8 mouse cellular contexts compared by ENCODE assay signal in genomic region chr7:16474445-16474844, GRCm38 (mm10). TPM values are rescaled to one million over a fixed set of nuclear protein-coding genes. Genes with fewer than 3 reads are reported as not detected.
DNase-seq lines count a peak whose midpoint lies in the region; ATAC-seq and TF ChIP-seq lines count a peak whose summit lies in the region.

No protein-coding gene starts in this region.

- H3K36me3 ChIP-seq in kidney, postnatal 0 days (ENCODE audit: insufficient read depth, low read length), result no peaks in the 10 kb centered on the region
- no peaks in the 10 kb centered on the region for H3K36me3 ChIP-seq in embryonic facial prominence, embryonic 14.5 days (ENCODE audit: control insufficient read depth, insufficient read depth, low read length)
- H3K36me3 ChIP-seq in limb, embryonic 11.5 days (ENCODE audit: control insufficient read depth, insufficient read depth, low read length), result no peaks in the 10 kb centered on the region
- no peaks in the 10 kb centered on the region for H3K36me3 ChIP-seq in midbrain, postnatal 0 days (ENCODE audit: insufficient read depth, low read length)

- no peak for ATAC-seq in kidney, postnatal 0 days (replicated peaks; ENCODE audit: low FRiP score, low read depth)
- ATAC-seq in embryonic facial prominence, embryonic 14.5 days (ENCODE audit: low read depth), result no peak
- ATAC-seq in limb, embryonic 11.5 days (ENCODE audit: insufficient number of reproducible peaks, low FRiP score, low TSS enrichment, low read depth), result no peak
- ATAC-seq in midbrain, postnatal 0 days (ENCODE audit: low FRiP score), result no peak

- H3K9me3 ChIP-seq in kidney, postnatal 0 days (replicated peaks; ENCODE audit: low read length), result no peaks in the 10 kb centered on the region
- no peaks in the 10 kb centered on the region for H3K9me3 ChIP-seq in embryonic facial prominence, embryonic 14.5 days (ENCODE audit: control insufficient read depth, low read length)
- H3K9me3 ChIP-seq in limb, embryonic 11.5 days (ENCODE audit: control insufficient read depth, low read length), result peaks cover 2% of the 10 kb centered on the region; the same call in 1 of the 2 replicates
- no peaks in the 10 kb centered on the region for H3K9me3 ChIP-seq in midbrain, postnatal 0 days (ENCODE audit: low read length)

- H3K9ac ChIP-seq in kidney, postnatal 0 days (ENCODE audit: low read depth, low read length), result no peak overlapping the region
- no peak overlapping the region for H3K9ac ChIP-seq in embryonic facial prominence, embryonic 14.5 days (ENCODE audit: low read depth, low read length)
- H3K9ac ChIP-seq in limb, embryonic 11.5 days (ENCODE audit: low read length), result no peak overlapping the region
- H3K9ac ChIP-seq in midbrain, postnatal 0 days (replicated peaks; ENCODE audit: low read length, poor library complexity, severe bottlenecking), result no peak overlapping the region

- H3K4me1 ChIP-seq in kidney, postnatal 0 days (replicated peaks; ENCODE audit: insufficient read depth, low read length), result peaks cover 8% of the 10 kb centered on the region; the same call in 1 of the 2 replicates
- no peaks in the 10 kb centered on the region for H3K4me1 ChIP-seq in embryonic facial prominence, embryonic 14.5 days (ENCODE audit: control insufficient read depth, insufficient read depth, low read length)
- peaks cover 4% of the 10 kb centered on the region; the same call in 1 of the 2 replicates for H3K4me1 ChIP-seq in limb, embryonic 11.5 days (ENCODE audit: control insufficient read depth, insufficient read depth, low read length)
- H3K4me1 ChIP-seq in midbrain, postnatal 0 days (ENCODE audit: insufficient read depth, low read length), result 0 out of 2 replicates have a peak, but pooled peaks cover 11% of the 10 kb centered on the region

- H3K27ac ChIP-seq in kidney, postnatal 0 days, result no peak overlapping the region
- no peak overlapping the region for H3K27ac ChIP-seq in embryonic facial prominence, embryonic 14.5 days (replicated peaks; ENCODE audit: low read depth, low read length)
- H3K27ac ChIP-seq in limb, embryonic 11.5 days (replicated peaks; ENCODE audit: low read depth, low read length), result no peak overlapping the region
- no peak overlapping the region for H3K27ac ChIP-seq in midbrain, postnatal 0 days (ENCODE audit: low read depth, low read length)

- peaks cover 49% of the 10 kb centered on the region for H3K27me3 ChIP-seq in kidney, postnatal 0 days (ENCODE audit: insufficient read depth, low read length)
- H3K27me3 ChIP-seq in embryonic facial prominence, embryonic 14.5 days (replicated peaks; ENCODE audit: control insufficient read depth, insufficient read depth, low read length), result peaks cover 78% of the 10 kb centered on the region
- H3K27me3 ChIP-seq in limb, embryonic 11.5 days (ENCODE audit: control insufficient read depth, insufficient read depth, low read length), result peaks cover 64% of the 10 kb centered on the region
- H3K27me3 ChIP-seq in midbrain, postnatal 0 days (ENCODE audit: insufficient read depth, low read length), result peaks cover 51% of the 10 kb centered on the region

- H3K4me2 ChIP-seq in kidney, postnatal 0 days (ENCODE audit: low read length), result peak overlapping the region; percentile 43
- H3K4me2 ChIP-seq in embryonic facial prominence, embryonic 14.5 days (ENCODE audit: low read depth, low read length), result peak overlapping the region; percentile 38
- H3K4me2 ChIP-seq in limb, embryonic 11.5 days (ENCODE audit: low read depth, severe bottlenecking), result peak overlapping the region; percentile 38
- peak overlapping the region; percentile 29 for H3K4me2 ChIP-seq in midbrain, postnatal 0 days (ENCODE audit: low read depth, low read length, poor library complexity, severe bottlenecking)

- no peak for TF ChIP-seq CTCF in kidney, postnatal 0 days (IDR thresholded peaks at IDR 0.05; ENCODE audit: low read depth)
- no peak for TF ChIP-seq CTCF in midbrain, postnatal 0 days (IDR thresholded peaks at IDR 0.05)

- intact Hi-C loops in gastrocnemius, postnatal 14 days (cut with DNase I; ENCODE audit: low total_unique reads), result no loop called here

- 3% methylated on average over 33 of the region's 33 CpGs for WGBS in kidney, postnatal 0 days
- WGBS in embryonic facial prominence, embryonic 14.5 days, result 9% methylated on average over 31 of the region's 33 CpGs
- 6% methylated on average over 33 of the region's 33 CpGs for WGBS in limb, embryonic 11.5 days
- WGBS in midbrain, postnatal 0 days, result 6% methylated on average over 32 of the region's 33 CpGs

- peak overlapping the region; percentile 14; the same call in 1 of the 2 replicates for H3K4me3 ChIP-seq in kidney, postnatal 0 days (replicated peaks; ENCODE audit: low read depth, low read length)
- peak overlapping the region; percentile 22 for H3K4me3 ChIP-seq in embryonic facial prominence, embryonic 14.5 days (ENCODE audit: low read depth, low read length)
- peak overlapping the region; percentile 22; the same call in 1 of the 2 replicates for H3K4me3 ChIP-seq in limb, embryonic 11.5 days (ENCODE audit: low read depth, low read length)
- 0 out of 2 replicates have a peak overlapping the region, but pooled peaks have one; percentile 16 for H3K4me3 ChIP-seq in midbrain, postnatal 0 days (ENCODE audit: low read depth, low read length)

- DNase-seq in kidney, postnatal 0 days (ENCODE audit: low spot score), result peak; percentile 11
- DNase-seq in kidney, adult 11 months, result no peak
- no peak for DNase-seq in embryonic facial prominence, embryonic 14.5 days (ENCODE audit: low spot score)
- DNase-seq in limb, embryonic 11.5 days (ENCODE audit: low spot score), result peak; percentile 51
- no peak for DNase-seq in midbrain, postnatal 0 days (ENCODE audit: low spot score)
- DNase-seq in thymus, postnatal 14 days, result no peak
- no peak for DNase-seq in cerebellum, postnatal 4 days (ENCODE audit: low spot score in 2 of 2)
- DNase-seq in gastrocnemius, postnatal 14 days, result no peak

RNA-seq across cellular contexts. Expression of gene Npas1, which starts 3.1 kb away (rescaled TPM):
- polyA plus RNA-seq in kidney, postnatal 0 days (2015; fragmentation: Nextera tagmentation; extraction: Ambion mirVana), result 0.33 TPM in 2 replicates
- polyA plus RNA-seq in embryonic facial prominence, embryonic 14.5 days (2014; fragmentation: Nextera tagmentation; extraction: Ambion mirVana), result 0.10 and 0.11 TPM in 2 replicates
- polyA plus RNA-seq in limb, embryonic 11.5 days (2014; fragmentation: Nextera tagmentation; extraction: Ambion mirVana), result 0.10 TPM in 1 of 2 replicates, not detected in the other
- total RNA-seq in midbrain, postnatal 0 days (2014; rRNA removed), result 9.4 and 11.1 TPM in 2 replicates
- polyA plus RNA-seq in midbrain, postnatal 0 days (2015; fragmentation: Nextera tagmentation; extraction: Ambion mirVana), result 9.5 and 12.3 TPM in 2 replicates
- total RNA-seq in gastrocnemius, postnatal 14 days (2021), result not detected

RNA-seq across cellular contexts. Expression of gene Tmem160, which starts 21.9 kb away (rescaled TPM):
- 74.2 and 81.9 TPM in 2 replicates for polyA plus RNA-seq in kidney, postnatal 0 days (2015; fragmentation: Nextera tagmentation; extraction: Ambion mirVana)
- 49.5 and 54.5 TPM in 2 replicates for polyA plus RNA-seq in embryonic facial prominence, embryonic 14.5 days (2014; fragmentation: Nextera tagmentation; extraction: Ambion mirVana)
- 62.0 and 71.4 TPM in 2 replicates for polyA plus RNA-seq in limb, embryonic 11.5 days (2014; fragmentation: Nextera tagmentation; extraction: Ambion mirVana)
- total RNA-seq in midbrain, postnatal 0 days (2014; rRNA removed), result 43.1 and 55.6 TPM in 2 replicates
- 105 and 108 TPM in 2 replicates for polyA plus RNA-seq in midbrain, postnatal 0 days (2015; fragmentation: Nextera tagmentation; extraction: Ambion mirVana)
- 10 to 100 TPM; 23.2 to 28.7 TPM for total RNA-seq in gastrocnemius, postnatal 14 days (2021)

Comparison
In these comparisons a context has a peak if more than half of its experiments do, and no peak if none do; other contexts are left out.
1. DNase-seq: peak in kidney, postnatal 0 days (single experiment) and limb, embryonic 11.5 days (single experiment); none in kidney, adult 11 months (single experiment), embryonic facial prominence, embryonic 14.5 days (single experiment), midbrain, postnatal 0 days (single experiment), thymus, postnatal 14 days (single experiment), cerebellum, postnatal 4 days (0 of 2) and gastrocnemius, postnatal 14 days (single experiment).
2. Peak in every context shown above with its lines, with median percentiles within 50 percentile points of each other: H3K4me2 ChIP-seq and H3K4me3 ChIP-seq.